Mouse (Mus musculus) liver, embryonic 16.5 days (tissue): ENCODE results near the gene Ano1. TPM values are rescaled to one million over a fixed set of nuclear protein-coding genes. Genes with fewer than 3 reads are reported as not detected.

Experiments
- ATAC-seq: fragments of 200-750 bp; cut with Nextera tagmentation; 2 replicates; pipeline ENCODE4 v1.8.0; 2017; ENCODE audit warnings: low read depth, mild to moderate bottlenecking, moderate number of reproducible peaks, moderate library complexity
- H3K27ac ChIP-seq: fragments of 300-500 bp; sonication (generic); 2 replicates; pipeline ENCODE4 v1.5.1; 2014; ENCODE audit warnings: mild to moderate bottlenecking, low read length
- H3K27me3 ChIP-seq: fragments of 300-500 bp; sonication (generic); 2 replicates; pipeline ENCODE4 v1.6.1; 2014; ENCODE audit warnings: low read depth, low read length, mixed read lengths; ENCODE audit not compliant: control insufficient read depth, insufficient read depth
- H3K36me3 ChIP-seq: fragments of 300-500 bp; sonication (generic); 2 replicates; pipeline ENCODE4 v1.6.1; 2014; ENCODE audit warnings: mild to moderate bottlenecking; ENCODE audit not compliant: control insufficient read depth, insufficient read depth
- H3K4me1 ChIP-seq: fragments of 300-500 bp; sonication (generic); 2 replicates; pipeline ENCODE4 v1.6.1; 2014; ENCODE audit warnings: low read depth, low read length, mixed read lengths; ENCODE audit not compliant: control insufficient read depth
- H3K4me2 ChIP-seq: fragments of 300-500 bp; sonication (generic); 2 replicates; pipeline ENCODE4 v1.6.1; 2014; ENCODE audit warnings: low read depth, low read length, mixed read lengths
- H3K4me3 ChIP-seq: fragments of 300-500 bp; sonication (generic); 2 replicates; pipeline ENCODE4 v1.5.1; 2014; ENCODE audit warnings: low read depth, mild to moderate bottlenecking, low read length
- H3K9ac ChIP-seq: fragments of 300-500 bp; sonication (generic); 2 replicates; pipeline ENCODE4 v1.6.1; 2014; ENCODE audit warnings: low read depth, low read length
- H3K9me3 ChIP-seq: fragments of 300-500 bp; sonication (generic); replicated peaks from 2 replicates; pipeline ENCODE4 v1.6.1; 2016; ENCODE audit warnings: low read length; ENCODE audit not compliant: control insufficient read depth
- WGBS: fragments of 180-500 bp; shearing (Covaris S2); extraction: QIAGEN DNeasy Blood & Tissue Kit; methylation state at CpG from one replicate; pipeline ENCODE4 v1.1.7; 2014; ENCODE audit not compliant: insufficient replicate concordance; 5-methylcytosine and 5-hydroxymethylcytosine counted together
- polyA plus RNA-seq: library from polyadenylated mRNA; unstranded; fragments of >200 nt; fragmentation: Nextera tagmentation; extraction: Ambion mirVana; gene quantifications from 2 replicates; pipeline ENCODE4 v1.2.1, GENCODE M21; 2015

Gene Ano1
- polyA plus RNA-seq, 1 experiment from 2014 or later: 1.3 TPM

GRCm38 (mm10) chr7:144541351-144541750 is 210.4 kb downstream of the Ano1 start:
- no peak overlapping the region for H3K27ac ChIP-seq
- no peak overlapping the region for H3K9ac ChIP-seq
- no peaks in the 10 kb centered on the region for H3K36me3 ChIP-seq
- no peak for ATAC-seq
- H3K27me3 ChIP-seq: no peaks in the 10 kb centered on the region
- WGBS: 41% methylated on average over 5 of the region's 5 CpGs
- no peaks in the 10 kb centered on the region for H3K9me3 ChIP-seq
- H3K4me3 ChIP-seq: no peak overlapping the region
- H3K4me1 ChIP-seq: peaks cover 14% of the 10 kb centered on the region
- no peak overlapping the region for H3K4me2 ChIP-seq

GRCm38 (mm10) chr7:144539146-144539545 is 212.6 kb downstream of the Ano1 start:
- no peak overlapping the region for H3K4me3 ChIP-seq
- no peak overlapping the region for H3K9ac ChIP-seq
- WGBS: 24% methylated on average over 2 of the region's 2 CpGs
- H3K9me3 ChIP-seq: no peaks in the 10 kb centered on the region
- ATAC-seq: peak; percentile 90
- H3K4me2 ChIP-seq: no peak overlapping the region
- H3K27me3 ChIP-seq: no peaks in the 10 kb centered on the region
- H3K27ac ChIP-seq: peak overlapping the region; percentile 42; the same call in 1 of the 2 replicates
- peaks cover 14% of the 10 kb centered on the region for H3K4me1 ChIP-seq
- no peaks in the 10 kb centered on the region for H3K36me3 ChIP-seq

Other genes with a start within 250 kb of the Ano1 start
- 6.1 and 7.2 TPM in 2 replicates for gene Ppfia1, start 198.2 kb downstream of the Ano1 start, polyA plus RNA-seq
- gene Fadd, start 169.5 kb downstream of the Ano1 start, polyA plus RNA-seq: 3.8 and 4.0 TPM in 2 replicates
- 0.05 and 0.11 TPM in 2 replicates for gene Fgf3, start 86.1 kb upstream of the Ano1 start, polyA plus RNA-seq
- not detected in 2 replicates for gene Fgf4, start 95.4 kb upstream of the Ano1 start, polyA plus RNA-seq
- not detected in 2 replicates for gene Fgf15, start 144.6 kb upstream of the Ano1 start, polyA plus RNA-seq
- gene LTO1, start 163.1 kb upstream of the Ano1 start, polyA plus RNA-seq: 8.8 and 9.0 TPM in 2 replicates
- 20.5 and 20.9 TPM in 2 replicates for gene Ccnd1, start 188.0 kb upstream of the Ano1 start, polyA plus RNA-seq